Mouse (Mus musculus) ES-E14 (cell line): ENCODE results near the gene Rassf7.

Source experiments
- HCFC1 ChIP-seq: IDR thresholded peaks from 2 replicates; pipeline ENCODE4 v1.6.1; 2012; ENCODE audit warnings: low read length, inconsistent platforms, borderline replicate concordance; ENCODE audit not compliant: insufficient read depth
- ZC3H11A ChIP-seq: IDR thresholded peaks from 2 replicates; pipeline ENCODE4 v1.6.1; 2012; ENCODE audit warnings: low read depth, mild to moderate bottlenecking, inconsistent platforms, low read length, borderline replicate concordance

GRCm38 (mm10) chr7:141264761-141265410 is 49.2 kb downstream of the Rassf7 start:
- no peak for TF ChIP-seq ZC3H11A
- TF ChIP-seq HCFC1 = no peak
